Mouse (Mus musculus) heart, adult 2 months (tissue): ENCODE data around the gene Spata45. TPM values are rescaled to one million over a fixed set of nuclear protein-coding genes. Genes with fewer than 3 reads are reported as not detected.
A peak's percentile ranks its signal among the peaks of the same experiment; 100 is the strongest.

Experiments used
- DNase-seq, 2 experiments: peaks; one replicate each; pipeline ENCODE4 v3.0.0; 2021
- H3K27ac ChIP-seq: fragments of 200-600 bp; 2 replicates; pipeline ENCODE4 v1.8.1; 2022
- H3K27me3 ChIP-seq: fragments of 200-500 bp; 2 replicates; pipeline ENCODE4 v1.6.1; 2012; ENCODE audit warnings: mild to moderate bottlenecking, low read length, inconsistent platforms, mixed read lengths; ENCODE audit not compliant: control insufficient read depth, insufficient read depth
- H3K36me3 ChIP-seq: fragments of 200-500 bp; 2 replicates; pipeline ENCODE4 v1.6.1; 2012; ENCODE audit warnings: low read length, inconsistent platforms; ENCODE audit not compliant: control insufficient read depth, insufficient read depth
- H3K4me1 ChIP-seq: fragments of 200-500 bp; 2 replicates; pipeline ENCODE4 v1.6.1; 2011; ENCODE audit warnings: low read length; ENCODE audit not compliant: control insufficient read depth, insufficient read depth
- H3K4me3 ChIP-seq: fragments of 200-600 bp; 2 replicates; pipeline ENCODE4 v1.8.1; 2022
- H3K79me2 ChIP-seq: fragments of 200-500 bp; replicated peaks from 2 replicates; pipeline ENCODE4 v1.6.1; 2012; ENCODE audit warnings: mild to moderate bottlenecking, inconsistent platforms, low read length, moderate library complexity, mixed read lengths; ENCODE audit not compliant: control insufficient read depth, insufficient read depth
- H3K9ac ChIP-seq: fragments of 200-500 bp; 2 replicates; pipeline ENCODE4 v1.6.1; 2012; ENCODE audit warnings: low read depth, mild to moderate bottlenecking, control low read depth, inconsistent platforms, low read length, mixed read lengths
- CTCF ChIP-seq: fragments of 200-600 bp; IDR thresholded peaks from 2 replicates; pipeline ENCODE4 v1.8.1; 2022; ENCODE audit warnings: antibody characterized with exemption, mild to moderate bottlenecking, moderate library complexity
- EP300 ChIP-seq: fragments of 200-500 bp; IDR thresholded peaks from 2 replicates; pipeline ENCODE4 v1.6.1; 2011; ENCODE audit warnings: low read depth, low read length, control low read depth; ENCODE audit not compliant: insufficient read depth
- POLR2A ChIP-seq: fragments of 200-500 bp; IDR thresholded peaks from 2 replicates; pipeline ENCODE4 v1.6.1; 2011; ENCODE audit warnings: mild to moderate bottlenecking, low read depth, low read length, control low read depth; ENCODE audit not compliant: insufficient read depth
- WGBS: fragments of 180-500 bp; shearing (Covaris S2); methylation state at CpG from one replicate; pipeline ENCODE4 v1.1.7; 2018; 5-methylcytosine and 5-hydroxymethylcytosine counted together
- intact Hi-C: fragments of 180-260 bp; cut with DNase I; formaldehyde crosslinking; loops from one replicate; pipeline ENCODE4 v1.15.1; 2025
- polyA plus RNA-seq: library from polyadenylated mRNA; depleted of rRNA; stranded (reverse); fragments of >200 nt; gene quantifications from 2 replicates; pipeline ENCODE4 v1.2.3, GENCODE M21; 2012
- total RNA-seq, 2 experiments: library from RNA; stranded (reverse); gene quantifications; 2 replicates each; pipeline ENCODE4 v1.2.3; 2021

The Spata45 gene
- total and polyA plus RNA-seq, 3 experiments = not detected

GRCm38 (mm10) chr1:191071613-191072012 is 35.2 kb downstream of the Spata45 start:
- H3K27ac ChIP-seq = no peak overlapping the region

DNA sequence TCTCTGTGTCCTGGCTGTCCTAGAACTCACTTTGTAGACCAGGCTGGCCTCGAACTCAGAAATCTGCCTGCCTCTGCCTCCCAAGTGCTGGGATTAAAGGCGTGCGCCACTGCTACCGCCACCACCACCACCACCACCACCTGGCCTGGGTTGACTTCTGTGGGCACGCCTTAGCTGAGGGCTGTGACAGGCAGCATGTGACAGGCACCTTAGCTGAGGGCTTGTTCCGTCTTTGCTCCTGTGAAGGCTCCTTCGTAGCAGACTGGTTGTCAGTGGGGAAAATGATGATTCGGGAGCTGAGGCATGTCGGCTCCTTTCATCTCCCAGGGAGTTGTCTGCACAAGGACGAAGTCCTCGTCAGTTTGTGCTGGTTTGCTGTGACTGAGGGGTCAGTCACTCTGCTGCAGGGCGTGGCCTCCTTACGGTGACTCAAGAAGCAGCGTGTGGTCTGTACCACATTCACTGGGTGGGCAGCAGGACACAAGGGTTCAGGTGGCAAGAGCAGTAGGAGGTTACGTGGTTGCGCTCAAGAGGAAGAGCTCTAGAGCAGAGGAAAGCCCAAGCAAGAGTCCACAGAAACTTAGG is 36.0 kb downstream of the Spata45 start:
- Histone ChIP-seq H3K27me3 (no peaks in the 10 kb centered on the region), H3K9ac (no peak overlapping the region), H3K79me2 (no peaks in the 10 kb centered on the region), H3K36me3 (no peaks in the 10 kb centered on the region), H3K4me1 (peaks cover 1% of the 10 kb centered on the region; the same call in 1 of the 2 replicates), H3K27ac (peak overlapping the region; percentile 6; the same call in 1 of the 2 replicates), H3K4me3 (no peak overlapping the region)
- DNase-seq = no peak
- TF ChIP-seq CTCF = no peak
- no peak for TF ChIP-seq POLR2A
- TF ChIP-seq EP300 = no peak
- intact Hi-C loops = no loop called here
- 87% methylated on average over 16 of the region's 16 CpGs for WGBS

More at GRCm38 (mm10) chr1:191071613-191072012, 35.2 kb downstream of the Spata45 start:
- intact Hi-C loops = no loop called here
- peaks cover 1% of the 10 kb centered on the region; the same call in 1 of the 2 replicates for H3K4me1 ChIP-seq
- no peak overlapping the region for H3K4me3 ChIP-seq
- no peak for DNase-seq
- no peaks in the 10 kb centered on the region for H3K27me3 ChIP-seq
- H3K9ac ChIP-seq = no peak overlapping the region
- WGBS = 74% methylated on average over 6 of the region's 6 CpGs
- no peaks in the 10 kb centered on the region for H3K79me2 ChIP-seq
- TF ChIP-seq POLR2A (no peak), CTCF (no peak), EP300 (no peak)
- H3K36me3 ChIP-seq = no peaks in the 10 kb centered on the region

- TF ChIP-seq CTCF = no peak
- no peak for TF ChIP-seq POLR2A
- 0 out of 2 replicates have a peak, but pooled peaks have one; percentile 32 for TF ChIP-seq EP300
- DNase-seq = peak in 1 of 2 experiments; percentile 76
- H3K27me3 ChIP-seq = no peaks in the 10 kb centered on the region
- peaks cover 1% of the 10 kb centered on the region; the same call in 1 of the 2 replicates for H3K4me1 ChIP-seq
- H3K27ac ChIP-seq = peak overlapping the region; percentile 6; the same call in 1 of the 2 replicates
- no peaks in the 10 kb centered on the region for H3K36me3 ChIP-seq
- H3K79me2 ChIP-seq = no peaks in the 10 kb centered on the region
- H3K9ac ChIP-seq = no peak overlapping the region
- no peak overlapping the region for H3K4me3 ChIP-seq
- intact Hi-C loops = no loop called here
- 28% methylated on average over 6 of the region's 6 CpGs for WGBS
Observed at GRCm38 (mm10) chr1:191073001-191073400, 36.6 kb downstream of the Spata45 start.

DNA sequence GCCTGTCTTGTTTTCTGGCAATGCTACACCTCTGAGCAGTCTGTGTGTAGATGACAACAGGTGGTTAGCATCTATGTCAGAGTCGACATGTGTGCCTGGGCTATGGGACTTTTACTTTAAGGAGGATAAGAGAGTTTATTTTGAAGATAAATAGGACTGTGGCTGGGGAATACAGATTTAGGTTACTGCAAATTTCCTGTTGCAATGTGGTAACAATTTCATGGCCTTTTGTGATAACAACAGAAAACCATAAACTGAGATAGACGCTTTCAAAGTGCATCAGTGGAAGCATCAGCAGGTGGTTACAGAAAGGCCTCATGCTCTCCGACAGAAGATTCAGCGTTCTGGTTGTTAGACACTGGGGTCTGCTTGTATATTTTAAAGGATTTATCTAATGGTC is 37.0 kb downstream of the Spata45 start:
- H3K4me3 ChIP-seq = no peak overlapping the region
- no peaks in the 10 kb centered on the region for H3K36me3 ChIP-seq
- H3K27ac ChIP-seq = no peak overlapping the region
- no peaks in the 10 kb centered on the region for H3K27me3 ChIP-seq
- DNase-seq = no peak
- no peaks in the 10 kb centered on the region for H3K79me2 ChIP-seq
- H3K4me1 ChIP-seq = peaks cover 1% of the 10 kb centered on the region; the same call in 1 of the 2 replicates
- intact Hi-C loops = no loop called here
- 71% methylated on average over 4 of the region's 4 CpGs for WGBS
- no peak overlapping the region for H3K9ac ChIP-seq
- TF ChIP-seq CTCF (no peak), EP300 (no peak), POLR2A (no peak)

GRCm38 (mm10) chr1:191075199-191075883 is 38.9 kb downstream of the Spata45 start:
- Histone ChIP-seq H3K9ac (no peak overlapping the region; the same call in 1 of the 2 replicates), H3K79me2 (no peaks in the 10 kb centered on the region), H3K4me1 (peaks cover 1% of the 10 kb centered on the region; the same call in 1 of the 2 replicates), H3K36me3 (no peaks in the 10 kb centered on the region), H3K27me3 (no peaks in the 10 kb centered on the region), H3K27ac (peak overlapping the region; percentile 79), H3K4me3 (peak overlapping the region; percentile 14; the same call in 1 of the 2 replicates)
- intact Hi-C loops = loop anchor here (1.0 kb wide), 1 partner anchor 131 kb away; no protein-coding TSS in a partner anchor
- TF ChIP-seq EP300 (no peak), POLR2A (peak; percentile 53), CTCF (peak; percentile 96)
- DNase-seq = peak; percentile 61 to 75
- 25% methylated on average over 10 of the region's 10 CpGs for whole genome bisulfite sequencing

DNA sequence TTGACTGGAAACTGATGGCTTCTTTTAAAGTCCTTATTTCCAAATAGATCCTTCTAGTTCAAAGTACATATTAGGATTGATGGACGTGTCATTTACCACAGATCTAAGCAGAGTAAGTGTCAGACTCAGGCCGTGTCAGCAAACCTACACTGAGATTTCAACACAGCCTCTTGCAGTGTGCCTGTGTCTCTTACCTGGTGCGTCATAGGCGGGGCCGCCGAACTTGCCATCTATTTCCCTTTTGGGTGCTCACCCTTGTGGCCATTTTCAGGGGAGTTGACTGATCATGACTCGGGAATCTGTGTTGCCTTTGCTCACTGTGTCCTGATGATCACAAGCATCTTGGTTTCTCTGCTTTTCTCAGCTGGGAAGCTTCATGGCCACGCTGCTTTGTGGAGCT is 46.8 kb downstream of the Spata45 start:
- TF ChIP-seq CTCF (no peak), EP300 (no peak), POLR2A (no peak)

More for the DNA sequence above, 46.8 kb downstream of the Spata45 start:
- Histone ChIP-seq H3K27me3 (no peaks in the 10 kb centered on the region), H3K4me3 (no peak overlapping the region), H3K27ac (no peak overlapping the region), H3K79me2 (no peaks in the 10 kb centered on the region), H3K9ac (no peak overlapping the region), H3K4me1 (no peaks in the 10 kb centered on the region), H3K36me3 (no peaks in the 10 kb centered on the region)
- DNase-seq = no peak
- 91% methylated on average over 8 of the region's 8 CpGs for WGBS
- intact Hi-C loops = no loop called here
